Mouse (Mus musculus): ENCODE data around the gene Rap1gap2.

DNA sequence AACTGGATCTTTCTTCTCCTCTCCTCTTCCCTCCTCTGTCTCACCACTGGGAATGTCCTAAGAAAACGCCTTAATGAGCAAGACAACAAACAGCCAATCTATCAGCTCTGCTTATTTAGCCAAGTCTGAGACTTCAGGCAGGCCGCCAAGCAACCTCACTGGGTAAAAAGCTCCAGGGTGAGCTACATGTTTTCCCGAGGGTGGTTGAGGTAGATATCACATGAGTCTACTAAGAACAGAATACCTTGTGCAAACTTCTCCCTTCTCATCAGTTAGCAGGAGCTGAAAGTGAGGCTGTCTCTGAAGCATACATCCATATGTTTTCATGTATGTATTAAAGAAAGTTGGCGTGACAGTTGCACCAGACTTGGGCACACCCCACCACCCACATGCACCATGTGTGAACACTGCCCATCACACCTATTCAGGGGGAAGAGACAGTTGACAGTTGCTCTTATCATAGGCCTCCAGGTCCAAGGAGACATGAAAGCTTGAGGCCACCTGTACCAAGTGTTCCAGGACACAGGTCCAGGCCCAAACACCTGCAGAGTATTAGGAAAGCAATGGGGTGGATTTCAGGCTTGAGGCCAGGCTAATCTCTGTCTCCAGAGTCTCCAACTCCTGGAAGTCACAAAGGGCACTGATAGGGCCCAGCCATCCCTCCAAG is 35.8 kb downstream of the Rap1gap2 start:
- no peak for TF ChIP-seq CTCF (IDR thresholded peaks at IDR 0.05; ENCODE audit: borderline replicate concordance, insufficient read depth, low read length)
- no peak for TF ChIP-seq POLR2A (IDR thresholded peaks at IDR 0.05; ENCODE audit: low read depth, low read length)
